Mouse (Mus musculus) thymus, adult 2 months (tissue): Measurements from ENCODE around the gene Dnajb5. TPM values are rescaled to one million over a fixed set of nuclear protein-coding genes. Genes with fewer than 3 reads are reported as not detected.

ENCODE experiments used
- DNase-seq: peaks from one replicate; pipeline ENCODE4 v3.0.0; 2021
- H3K27ac ChIP-seq: fragments of 200-500 bp; 2 replicates; pipeline ENCODE4 v1.5.1; 2012; ENCODE audit warnings: low read length, control low read depth; ENCODE audit not compliant: control insufficient read depth, insufficient read depth
- H3K27me3 ChIP-seq: fragments of 200-500 bp; 2 replicates; pipeline ENCODE4 v1.6.1; 2012; ENCODE audit warnings: mild to moderate bottlenecking, low read length, moderate library complexity, mixed read lengths; ENCODE audit not compliant: control insufficient read depth, insufficient read depth
- H3K36me3 ChIP-seq: fragments of 200-500 bp; 2 replicates; pipeline ENCODE4 v1.6.1; 2012; ENCODE audit warnings: mild to moderate bottlenecking, low read length, moderate library complexity; ENCODE audit not compliant: control insufficient read depth, insufficient read depth
- H3K4me1 ChIP-seq: fragments of 200-500 bp; replicated peaks from 2 replicates; pipeline ENCODE4 v1.6.1; 2012; ENCODE audit warnings: low read length; ENCODE audit not compliant: control insufficient read depth, insufficient read depth
- H3K4me3 ChIP-seq: fragments of 200-500 bp; 2 replicates; pipeline ENCODE4 v1.5.1; 2012; ENCODE audit warnings: mild to moderate bottlenecking, low read length, control low read depth, moderate library complexity; ENCODE audit not compliant: control insufficient read depth, insufficient read depth
- CTCF ChIP-seq: fragments of 200-500 bp; IDR thresholded peaks from 2 replicates; pipeline ENCODE4 v1.5.1; 2012; ENCODE audit warnings: mild to moderate bottlenecking, control low read depth, low read length, moderate library complexity, borderline replicate concordance; ENCODE audit not compliant: control insufficient read depth, poor library complexity, insufficient read depth; ENCODE audit errors: extremely low read depth
- POLR2A ChIP-seq: fragments of 200-500 bp; IDR thresholded peaks from 2 replicates; pipeline ENCODE4 v1.6.1; 2012; ENCODE audit warnings: mild to moderate bottlenecking, low read length, control low read depth, moderate library complexity; ENCODE audit not compliant: control insufficient read depth, poor library complexity, insufficient read depth; ENCODE audit errors: extremely low read depth
- WGBS: fragments of 180-500 bp; shearing (Covaris S2); methylation state at CpG from one replicate; pipeline ENCODE4 v1.1.7; 2018; 5-methylcytosine and 5-hydroxymethylcytosine counted together
- polyA plus RNA-seq: library from polyadenylated mRNA; depleted of rRNA; stranded (reverse); fragments of >200 nt; gene quantifications from 2 replicates; pipeline ENCODE4 v1.2.3, GENCODE M21; 2012

Dnajb5 gene
- polyA plus RNA-seq, 1 experiment = 12.6 TPM

GRCm38 (mm10) chr4:42945952-42946351 lies 3.7 kb upstream of the Dnajb5 start:
- no peak overlapping the region for H3K27ac ChIP-seq
- H3K4me3 ChIP-seq = no peak overlapping the region
- no peaks in the 10 kb centered on the region for H3K36me3 ChIP-seq
- peak; percentile 42 for DNase-seq
- H3K27me3 ChIP-seq = no peaks in the 10 kb centered on the region
- 6% methylated on average over 5 of the region's 5 CpGs for WGBS
- TF ChIP-seq CTCF (no peak), POLR2A (no peak)
- H3K4me1 ChIP-seq = peaks cover 12% of the 10 kb centered on the region

DNA sequence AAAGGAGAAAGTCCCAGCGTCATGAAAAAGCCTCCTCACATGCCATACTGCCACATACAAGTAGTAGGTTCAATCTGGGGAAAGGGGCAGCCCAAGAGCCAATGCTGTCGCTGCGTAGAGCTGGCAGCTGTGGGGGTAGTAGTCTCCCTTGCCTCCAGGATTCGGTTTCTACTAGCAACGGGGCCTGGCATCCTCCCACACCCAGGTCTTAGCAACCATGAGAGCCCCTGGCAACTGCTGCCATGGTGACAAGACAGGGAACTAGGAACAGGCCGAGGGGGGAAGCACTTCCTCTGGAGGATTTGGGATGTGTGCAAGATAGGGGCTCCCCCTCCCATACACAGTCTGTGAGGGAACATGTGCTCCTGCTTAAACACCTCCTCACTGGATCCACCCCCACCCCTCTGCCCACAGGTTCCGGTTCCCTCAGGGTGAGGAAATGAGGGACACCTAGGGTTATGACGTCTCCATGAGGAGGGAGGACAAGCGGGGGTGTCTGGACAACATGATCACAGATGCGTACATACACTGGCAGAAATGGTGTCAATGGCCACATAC lies 2.8 kb upstream of the Dnajb5 start:
- Histone ChIP-seq H3K4me1 (peaks cover 21% of the 10 kb centered on the region), H3K27me3 (no peaks in the 10 kb centered on the region), H3K4me3 (no peak overlapping the region), H3K27ac (no peak overlapping the region), H3K36me3 (no peaks in the 10 kb centered on the region)
- no peak for TF ChIP-seq POLR2A
- no peak for TF ChIP-seq CTCF
- 49% methylated on average over 10 of the region's 10 CpGs for WGBS
- DNase-seq = no peak

DNA sequence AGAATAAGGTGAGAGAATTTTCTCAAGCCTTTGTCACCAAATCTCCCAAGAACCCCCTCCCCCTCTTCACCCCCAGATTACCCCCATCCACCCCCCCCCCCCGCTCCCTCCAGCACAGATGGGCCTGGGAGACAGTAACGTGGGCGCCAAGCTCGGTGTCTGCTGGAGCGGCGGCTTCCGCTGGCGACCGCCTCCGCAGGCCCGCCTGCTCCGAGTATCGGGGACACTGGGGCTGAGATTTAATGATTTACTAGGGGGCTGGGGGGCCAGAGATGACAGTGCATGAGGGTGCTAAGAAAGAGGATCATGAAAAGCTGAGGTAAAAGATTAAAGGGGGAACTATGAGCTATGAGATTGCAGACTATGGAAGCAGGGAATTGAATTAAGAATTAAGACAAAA lies 1.1 kb upstream of the Dnajb5 start:
- peaks cover 23% of the 10 kb centered on the region for H3K4me1 ChIP-seq
- TF ChIP-seq CTCF (no peak), POLR2A (no peak)
- no peaks in the 10 kb centered on the region for H3K27me3 ChIP-seq
- DNase-seq = no peak
- no peaks in the 10 kb centered on the region for H3K36me3 ChIP-seq
- no peak overlapping the region for H3K4me3 ChIP-seq
- WGBS = 58% methylated on average over 13 of the region's 13 CpGs
- H3K27ac ChIP-seq = no peak overlapping the region

- DNase-seq = no peak
- 13% methylated on average over 14 of the region's 14 CpGs for WGBS
- Histone ChIP-seq H3K4me1 (peaks cover 23% of the 10 kb centered on the region), H3K27me3 (no peaks in the 10 kb centered on the region), H3K27ac (no peak overlapping the region), H3K36me3 (no peaks in the 10 kb centered on the region), H3K4me3 (peak overlapping the region; percentile 84)
- TF ChIP-seq POLR2A (no peak), CTCF (no peak)
Measured at GRCm38 (mm10) chr4:42949051-42949675, 451 bp upstream of the Dnajb5 start.

GRCm38 (mm10) chr4:42950065-42950558 lies 498 bp downstream of the Dnajb5 start:
- Histone ChIP-seq H3K27ac (peak overlapping the region; percentile 58; the same call in 1 of the 2 replicates), H3K27me3 (no peaks in the 10 kb centered on the region), H3K4me1 (peaks cover 23% of the 10 kb centered on the region), H3K4me3 (peak overlapping the region; percentile 84), H3K36me3 (no peaks in the 10 kb centered on the region)
- DNase-seq = peak; percentile 94
- WGBS = 4% methylated on average over 25 of the region's 27 CpGs
- TF ChIP-seq POLR2A (peak; percentile 20), CTCF (no peak)

- H3K4me3 ChIP-seq = no peak overlapping the region
- no peak for DNase-seq
- H3K27me3 ChIP-seq = no peaks in the 10 kb centered on the region
- no peaks in the 10 kb centered on the region for H3K36me3 ChIP-seq
- peaks cover 23% of the 10 kb centered on the region for H3K4me1 ChIP-seq
- TF ChIP-seq CTCF (no peak), POLR2A (no peak)
- 46% methylated on average over 11 of the region's 11 CpGs for WGBS
- H3K27ac ChIP-seq = no peak overlapping the region
Measured at GRCm38 (mm10) chr4:42951206-42952195, 1.9 kb downstream of the Dnajb5 start.
